Mouse (Mus musculus) cortical plate, adult 2 months (tissue): ENCODE data around the gene Nos1. TPM values are rescaled to one million over a fixed set of nuclear protein-coding genes. Genes with fewer than 3 reads are reported as not detected.
A peak's percentile ranks its signal among the peaks of the same experiment; 100 is the strongest.

Experiments
- H3K27ac ChIP-seq: fragments of 200-500 bp; 2 replicates; pipeline ENCODE4 v1.5.1; 2012; ENCODE audit warnings: low read length, control low read depth, inconsistent platforms; ENCODE audit not compliant: insufficient read depth
- H3K4me1 ChIP-seq: fragments of 200-500 bp; 2 replicates; pipeline ENCODE4 v1.6.1; 2011; ENCODE audit warnings: low read length; ENCODE audit not compliant: control insufficient read depth, insufficient read depth
- H3K4me3 ChIP-seq: fragments of 200-500 bp; 2 replicates; pipeline ENCODE4 v1.5.1; 2011; ENCODE audit warnings: mild to moderate bottlenecking, low read length, control low read depth; ENCODE audit not compliant: insufficient read depth
- CTCF ChIP-seq: fragments of 200-500 bp; IDR thresholded peaks from 2 replicates; pipeline ENCODE4 v1.5.1; 2011; ENCODE audit warnings: mild to moderate bottlenecking, control low read depth, low read length; ENCODE audit not compliant: insufficient read depth; ENCODE audit errors: extremely low read depth
- POLR2A ChIP-seq: fragments of 200-500 bp; IDR thresholded peaks from 2 replicates; pipeline ENCODE4 v1.6.1; 2011; ENCODE audit warnings: mild to moderate bottlenecking, low read length, control low read depth; ENCODE audit not compliant: insufficient read depth; ENCODE audit errors: extremely low read depth
- polyA plus RNA-seq: library from polyadenylated mRNA; depleted of rRNA; stranded (reverse); fragments of >200 nt; gene quantifications from 2 replicates; pipeline ENCODE4 v1.2.3, GENCODE M21; 2012

Nos1 gene
- polyA plus RNA-seq, 1 experiment = 8.8 TPM

- no peak overlapping the region for H3K27ac ChIP-seq
- TF ChIP-seq POLR2A (no peak), CTCF (peak; percentile 65)
These were observed 157.3 kb downstream of the Nos1 start for GRCm38 (mm10) chr5:117938182-117938581.

DNA sequence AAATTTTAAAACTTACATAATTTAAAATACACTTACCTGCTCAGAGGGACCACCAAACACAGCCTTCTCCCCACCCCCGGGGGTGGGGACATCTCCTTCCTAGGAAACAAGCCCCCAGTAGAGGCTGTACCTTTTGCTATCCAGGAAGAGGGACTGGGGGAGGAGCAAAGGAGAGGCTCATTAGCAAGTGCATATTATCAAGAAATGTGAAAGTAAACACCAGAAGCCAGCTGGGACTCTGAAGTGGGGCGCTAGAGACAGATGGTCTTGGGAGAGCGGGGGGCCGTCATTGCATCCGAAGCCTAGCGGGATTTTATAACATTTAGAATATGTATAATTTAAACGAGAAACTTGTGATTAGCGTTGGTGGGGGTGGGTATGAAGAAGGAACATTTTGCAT, 158.6 kb downstream of the Nos1 start:
- Histone ChIP-seq H3K27ac (no peak overlapping the region), H3K4me1 (no peaks in the 10 kb centered on the region), H3K4me3 (no peak overlapping the region)
- TF ChIP-seq CTCF = no peak

More at GRCm38 (mm10) chr5:117938182-117938581, 157.3 kb downstream of the Nos1 start:
- Histone ChIP-seq H3K4me1 (no peaks in the 10 kb centered on the region), H3K4me3 (no peak overlapping the region)

GRCm38 (mm10) chr5:117941552-117941951, 160.7 kb downstream of the Nos1 start:
- no peak overlapping the region for H3K4me3 ChIP-seq
- TF ChIP-seq POLR2A = no peak
- TF ChIP-seq CTCF = peak; percentile 29
- H3K4me1 ChIP-seq = no peaks in the 10 kb centered on the region
- no peak overlapping the region for H3K27ac ChIP-seq

- Histone ChIP-seq H3K4me3 (no peak overlapping the region), H3K4me1 (no peaks in the 10 kb centered on the region), H3K27ac (no peak overlapping the region)
- TF ChIP-seq CTCF (peak; percentile 94), POLR2A (no peak)
These were observed 165.8 kb downstream of the Nos1 start for GRCm38 (mm10) chr5:117946605-117947004.

DNA sequence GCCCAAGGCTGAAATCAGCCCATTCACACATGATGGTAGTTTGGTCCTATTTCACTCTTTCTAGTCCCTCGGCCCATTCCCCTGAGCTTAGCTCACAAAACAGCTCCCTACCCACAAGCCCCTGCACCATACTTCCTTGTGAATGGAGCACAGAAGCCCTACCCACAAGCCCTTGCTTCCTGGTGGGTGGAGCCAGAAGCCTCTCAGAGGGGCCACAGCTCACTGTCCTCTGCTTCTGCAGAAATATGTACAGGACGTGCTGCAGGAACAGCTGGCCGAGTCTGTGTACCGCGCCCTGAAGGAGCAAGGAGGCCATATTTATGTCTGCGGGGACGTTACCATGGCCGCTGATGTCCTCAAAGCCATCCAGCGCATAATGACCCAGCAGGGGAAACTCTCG, 168.6 kb downstream of the Nos1 start:
- TF ChIP-seq CTCF (no peak), POLR2A (no peak)
- Histone ChIP-seq H3K4me1 (no peaks in the 10 kb centered on the region), H3K27ac (no peak overlapping the region), H3K4me3 (no peak overlapping the region)

- no peak for TF ChIP-seq POLR2A
- no peak for TF ChIP-seq CTCF
- Histone ChIP-seq H3K4me3 (no peak overlapping the region), H3K27ac (no peak overlapping the region), H3K4me1 (no peaks in the 10 kb centered on the region)
These were observed 173.1 kb downstream of the Nos1 start for GRCm38 (mm10) chr5:117953893-117954292.

- Histone ChIP-seq H3K4me3 (no peak overlapping the region), H3K27ac (no peak overlapping the region), H3K4me1 (no peaks in the 10 kb centered on the region)
- TF ChIP-seq CTCF (no peak), POLR2A (no peak)
These were observed 173.6 kb downstream of the Nos1 start for GRCm38 (mm10) chr5:117954429-117954828.

DNA sequence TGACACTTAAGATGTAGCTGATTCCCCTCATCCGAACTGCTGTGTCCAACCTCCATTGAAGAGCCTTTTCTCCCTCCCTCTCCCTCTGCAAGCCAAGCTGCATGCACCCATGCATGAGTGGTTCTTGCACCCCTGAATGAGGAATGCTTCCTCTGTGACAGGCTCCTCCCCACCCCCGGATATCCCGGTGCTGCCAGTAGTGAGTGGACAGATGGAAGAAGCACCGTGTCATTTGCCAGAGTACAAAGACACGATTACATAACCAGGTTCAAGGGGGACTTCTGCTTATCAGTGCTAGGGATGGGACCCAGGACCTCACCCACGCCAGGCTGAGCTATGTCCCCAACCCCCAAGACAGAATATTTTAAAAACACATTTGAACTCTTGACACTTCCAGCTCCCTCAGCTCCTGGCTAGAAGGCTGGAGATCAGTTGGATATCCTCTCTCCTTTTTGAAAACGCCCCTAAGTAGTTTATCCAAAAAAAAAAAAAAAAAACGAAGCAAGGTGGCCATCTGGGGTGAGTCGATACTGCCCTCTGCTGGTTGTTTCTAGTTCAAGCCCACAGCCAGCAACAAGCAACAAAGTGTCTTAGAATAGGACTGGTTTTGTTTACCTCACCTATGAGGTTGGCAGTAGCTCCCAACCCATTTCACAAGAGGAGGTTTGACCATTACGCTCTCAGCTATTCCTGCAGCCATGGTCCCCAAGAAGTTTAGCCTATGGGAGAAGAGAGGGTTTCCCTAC, 175.0 kb downstream of the Nos1 start:
- H3K4me3 ChIP-seq = no peak overlapping the region
- H3K27ac ChIP-seq = no peak overlapping the region
- H3K4me1 ChIP-seq = no peaks in the 10 kb centered on the region
- TF ChIP-seq POLR2A (no peak), CTCF (peak; percentile 56)

GRCm38 (mm10) chr5:117964750-117965149, 183.9 kb downstream of the Nos1 start:
- H3K4me3 ChIP-seq = no peak overlapping the region
- H3K4me1 ChIP-seq = peaks cover 2% of the 10 kb centered on the region; the same call in 1 of the 2 replicates
- no peak overlapping the region for H3K27ac ChIP-seq
- TF ChIP-seq POLR2A = no peak
- no peak for TF ChIP-seq CTCF

DNA sequence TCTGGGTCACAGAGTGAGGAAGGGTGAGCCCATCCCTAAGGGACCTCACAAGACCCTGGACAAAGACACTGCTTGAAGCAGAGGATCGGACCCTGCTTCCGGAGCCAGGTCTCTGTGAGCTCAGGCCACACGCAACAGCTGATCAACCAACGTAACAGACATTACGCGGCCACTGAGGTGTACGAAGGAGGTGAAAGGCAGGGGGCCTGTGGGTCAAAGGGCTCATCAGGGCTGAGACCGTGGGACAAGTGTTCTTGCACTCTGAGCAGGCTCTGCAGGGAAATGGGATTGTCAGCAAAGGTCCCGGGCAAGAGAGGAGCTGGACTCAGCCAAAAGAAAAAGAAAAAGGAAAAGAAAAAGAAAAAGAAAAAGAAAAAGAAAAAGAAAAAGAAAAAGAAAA, 186.1 kb downstream of the Nos1 start:
- no peak overlapping the region for H3K4me3 ChIP-seq
- TF ChIP-seq POLR2A = no peak
- no peak for TF ChIP-seq CTCF
- H3K27ac ChIP-seq = no peak overlapping the region
- peaks cover 2% of the 10 kb centered on the region; the same call in 1 of the 2 replicates for H3K4me1 ChIP-seq

DNA sequence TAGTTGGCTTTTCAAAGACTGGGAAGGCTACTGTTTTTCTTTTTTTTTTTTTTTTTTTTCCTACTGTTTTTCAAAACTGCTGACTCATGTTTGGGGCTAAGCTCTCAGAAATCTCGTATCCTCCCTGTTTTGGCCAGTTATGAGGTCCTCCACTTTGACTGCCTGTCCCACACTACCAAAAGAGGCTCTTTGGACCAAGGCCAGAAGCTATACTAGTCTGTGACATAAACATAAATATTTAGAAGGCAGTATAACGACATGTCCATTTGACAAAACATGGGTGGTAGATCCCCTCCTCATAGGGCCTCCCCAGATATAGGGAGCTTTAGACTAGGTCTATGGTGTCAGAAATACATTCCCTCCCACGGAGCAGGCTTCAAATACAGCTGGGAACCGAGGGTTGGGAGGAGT, 186.8 kb downstream of the Nos1 start:
- Histone ChIP-seq H3K27ac (no peak overlapping the region), H3K4me1 (peaks cover 2% of the 10 kb centered on the region; the same call in 1 of the 2 replicates), H3K4me3 (no peak overlapping the region)
- no peak for TF ChIP-seq POLR2A
- no peak for TF ChIP-seq CTCF
